Mouse (Mus musculus) hindbrain, embryonic 14.5 days (tissue): ENCODE data around the gene Cfap65. TPM values are rescaled to one million over a fixed set of nuclear protein-coding genes. Genes with fewer than 3 reads are reported as not detected.
A peak's percentile ranks its signal among the peaks of the same experiment; 100 is the strongest.

Source experiments
- ATAC-seq: fragments of 200-750 bp; cut with Nextera tagmentation; 2 replicates; pipeline ENCODE4 v1.8.0; 2017; ENCODE audit warnings: moderate number of reproducible peaks, mild to moderate bottlenecking, moderate TSS enrichment, moderate library complexity; ENCODE audit not compliant: low FRiP score
- DNase-seq: peaks from one replicate; pipeline ENCODE4 v3.0.0-alpha.2; 2015; ENCODE audit warnings: low spot score
- H3K27ac ChIP-seq: fragments of 300-500 bp; sonication (generic); 2 replicates; pipeline ENCODE4 v1.5.1; 2014; ENCODE audit warnings: mild to moderate bottlenecking, moderate library complexity
- H3K27me3 ChIP-seq: fragments of 300-500 bp; sonication (generic); 2 replicates; pipeline ENCODE4 v1.6.1; 2014; ENCODE audit warnings: mild to moderate bottlenecking, low read length, mixed read lengths; ENCODE audit not compliant: control insufficient read depth, insufficient read depth
- H3K36me3 ChIP-seq: fragments of 300-500 bp; sonication (generic); replicated peaks from 2 replicates; pipeline ENCODE4 v1.6.1; 2014; ENCODE audit not compliant: control insufficient read depth, insufficient read depth
- H3K4me1 ChIP-seq: fragments of 300-500 bp; sonication (generic); replicated peaks from 2 replicates; pipeline ENCODE4 v1.6.1; 2014; ENCODE audit warnings: antibody characterized with exemption, low read length, mixed read lengths; ENCODE audit not compliant: control insufficient read depth, insufficient read depth
- H3K4me2 ChIP-seq: fragments of 300-500 bp; sonication (generic); replicated peaks from 2 replicates; pipeline ENCODE4 v1.6.1; 2014; ENCODE audit warnings: mild to moderate bottlenecking, moderate library complexity
- H3K4me3 ChIP-seq: fragments of 300-500 bp; sonication (generic); replicated peaks from 2 replicates; pipeline ENCODE4 v1.5.1; 2014; ENCODE audit warnings: mild to moderate bottlenecking, low read length
- H3K9ac ChIP-seq: fragments of 300-500 bp; sonication (generic); 2 replicates; pipeline ENCODE4 v1.6.1; 2014
- H3K9me3 ChIP-seq: fragments of 300-500 bp; sonication (generic); 2 replicates; pipeline ENCODE4 v1.6.1; 2016; ENCODE audit warnings: low read length; ENCODE audit not compliant: control insufficient read depth
- WGBS: fragments of 180-500 bp; shearing (Covaris S2); extraction: QIAGEN DNeasy Blood & Tissue Kit; methylation state at CpG from one replicate; pipeline ENCODE4 v1.1.7; 2014; 5-methylcytosine and 5-hydroxymethylcytosine counted together
- polyA plus RNA-seq: library from polyadenylated mRNA; unstranded; fragments of >200 nt; fragmentation: Nextera tagmentation; extraction: Ambion mirVana; gene quantifications from 2 replicates; pipeline ENCODE4 v1.2.1, GENCODE M21; 2014

Gene Cfap65
- polyA plus RNA-seq, 1 experiment from 2014 or later = 1.2 TPM

DNA sequence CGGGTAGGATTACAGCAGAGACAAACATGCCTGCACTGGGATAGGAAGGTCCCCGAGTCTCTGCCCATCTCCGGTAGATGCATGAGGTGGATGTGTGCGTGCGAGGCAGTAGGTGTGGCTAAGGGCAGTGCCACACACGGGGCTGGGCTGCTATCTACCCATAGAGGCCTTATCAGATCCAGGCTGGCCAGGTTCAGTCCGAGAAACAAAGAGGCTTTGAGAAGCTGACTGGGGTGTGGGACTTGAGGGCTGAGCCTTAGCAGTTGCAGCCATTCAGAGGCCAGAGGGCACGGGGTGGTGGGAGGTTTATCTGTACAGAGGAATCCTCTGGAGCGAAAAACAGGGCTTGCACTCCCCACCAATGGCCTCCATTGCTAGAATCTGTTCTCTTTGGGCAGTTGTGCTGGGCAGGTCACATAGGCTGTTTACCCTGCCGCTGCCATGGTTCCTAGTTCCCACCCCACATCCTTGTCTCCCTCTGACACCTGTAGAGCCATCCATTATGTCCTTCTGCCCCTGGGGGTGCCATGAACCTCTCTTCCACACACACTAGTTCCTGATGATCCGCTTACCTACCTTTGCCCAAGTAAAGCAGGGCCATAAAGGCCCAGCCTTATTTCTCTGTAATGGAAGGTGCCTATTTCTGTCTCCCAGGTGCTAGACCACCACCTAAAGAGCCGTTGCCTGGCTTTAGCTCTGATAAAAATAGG, 6.4 kb upstream of the Cfap65 start:
- H3K4me3 ChIP-seq = no peak overlapping the region
- H3K9me3 ChIP-seq = no peaks in the 10 kb centered on the region
- H3K4me2 ChIP-seq = no peak overlapping the region
- H3K4me1 ChIP-seq = no peaks in the 10 kb centered on the region
- H3K27ac ChIP-seq = no peak overlapping the region
- ATAC-seq (no peak), DNase-seq (no peak)
- peaks cover 45% of the 10 kb centered on the region for H3K27me3 ChIP-seq
- no peak overlapping the region for H3K9ac ChIP-seq
- 60% methylated on average over 12 of the region's 12 CpGs for WGBS
- no peaks in the 10 kb centered on the region for H3K36me3 ChIP-seq

DNA sequence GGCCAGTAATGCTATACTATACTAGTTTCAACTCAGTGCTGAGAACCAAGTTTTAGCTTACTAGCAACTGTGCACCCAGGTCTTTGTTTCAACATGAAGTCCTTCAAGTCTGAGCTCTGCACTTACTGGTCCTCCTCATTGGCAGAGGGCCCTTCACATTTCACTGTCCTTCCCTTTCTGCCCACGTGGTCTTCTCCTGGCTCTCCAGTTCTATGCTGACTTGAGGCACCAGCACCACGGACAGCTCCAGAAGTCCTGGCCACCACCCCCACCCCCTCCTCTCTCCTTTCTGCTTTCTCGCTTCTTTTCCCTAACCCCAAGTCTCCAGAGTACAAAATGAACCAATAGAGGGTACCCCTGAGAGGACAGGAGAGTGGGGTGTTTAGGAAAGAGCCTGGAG, 4.4 kb upstream of the Cfap65 start:
- DNase-seq (no peak), ATAC-seq (no peak)
- Histone ChIP-seq H3K9ac (no peak overlapping the region), H3K4me1 (no peaks in the 10 kb centered on the region), H3K27me3 (peaks cover 26% of the 10 kb centered on the region), H3K4me3 (no peak overlapping the region), H3K4me2 (no peak overlapping the region), H3K27ac (no peak overlapping the region), H3K36me3 (no peaks in the 10 kb centered on the region), H3K9me3 (no peaks in the 10 kb centered on the region)
- WGBS = 2% methylated on average over 3 of the region's 3 CpGs

DNA sequence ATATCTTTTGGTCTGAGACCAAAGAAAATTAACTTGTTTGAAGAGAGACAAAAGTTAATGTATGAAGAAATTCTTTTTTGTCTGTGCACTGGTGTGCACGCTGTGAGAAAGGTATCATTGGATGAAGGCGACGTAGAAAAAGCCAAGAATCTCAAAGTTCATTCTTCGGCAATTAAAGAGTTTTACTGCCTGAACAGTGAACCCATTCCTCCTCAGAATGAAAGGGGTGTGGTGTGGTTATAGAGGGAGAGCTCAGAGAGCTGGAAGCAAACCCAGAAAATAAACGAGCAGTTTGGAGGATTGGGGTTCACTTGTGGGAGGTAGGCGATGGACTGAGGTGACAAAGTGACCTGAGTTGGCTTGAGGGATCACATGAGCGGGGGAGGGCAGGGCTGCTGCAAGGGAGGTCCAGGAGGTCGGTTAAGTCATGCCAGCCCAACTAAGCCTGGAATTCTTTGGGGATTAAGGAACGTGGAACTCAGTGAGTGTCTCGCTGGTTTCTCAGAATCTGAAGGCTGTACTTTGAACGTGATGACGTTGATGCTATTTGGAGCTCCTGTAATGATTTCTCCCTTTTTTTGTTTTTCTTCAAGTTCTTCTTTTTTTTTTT, 927 bp upstream of the Cfap65 start:
- Histone ChIP-seq H3K27ac (no peak overlapping the region), H3K27me3 (peaks cover 39% of the 10 kb centered on the region), H3K4me1 (no peaks in the 10 kb centered on the region), H3K4me3 (no peak overlapping the region), H3K4me2 (no peak overlapping the region), H3K9ac (no peak overlapping the region), H3K9me3 (no peaks in the 10 kb centered on the region), H3K36me3 (no peaks in the 10 kb centered on the region)
- ATAC-seq (no peak), DNase-seq (no peak)
- WGBS = 53% methylated on average over 12 of the region's 12 CpGs

DNA sequence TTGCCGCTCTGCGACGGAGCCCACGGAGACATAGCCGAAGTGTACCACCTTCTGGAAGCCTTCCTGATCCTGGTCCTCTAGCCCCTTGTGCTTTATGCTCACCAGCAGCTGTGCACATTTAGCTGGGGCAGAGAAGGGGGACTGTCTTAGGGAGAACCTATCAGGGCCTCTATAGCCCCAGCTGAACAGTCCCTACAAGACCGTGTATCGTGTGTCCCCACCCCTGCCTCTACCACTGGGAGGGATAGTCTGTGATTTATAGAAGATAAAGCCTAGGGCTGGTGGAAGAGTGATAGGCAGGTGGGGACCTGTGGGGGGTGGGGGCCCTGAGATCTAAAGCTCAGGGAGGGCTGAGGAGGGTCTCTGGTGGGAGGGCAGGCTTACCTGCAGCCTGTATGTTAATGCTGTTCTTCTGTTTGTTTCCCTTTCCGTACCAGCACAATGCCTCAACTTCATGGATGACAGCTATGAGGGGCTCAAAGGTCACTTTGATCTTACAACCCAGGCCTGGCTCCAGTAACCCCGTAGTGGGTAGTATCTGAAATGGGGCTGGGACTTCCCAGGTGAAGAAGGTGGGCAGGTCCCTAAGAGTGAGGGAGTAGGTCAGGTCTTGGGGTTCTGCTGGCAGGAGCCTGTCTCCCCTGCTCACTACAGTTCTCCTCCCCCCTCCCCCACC, 7.6 kb downstream of the Cfap65 start:
- Histone ChIP-seq H3K27me3 (peaks cover 11% of the 10 kb centered on the region), H3K36me3 (no peaks in the 10 kb centered on the region), H3K9ac (no peak overlapping the region), H3K4me1 (no peaks in the 10 kb centered on the region), H3K27ac (no peak overlapping the region), H3K9me3 (no peaks in the 10 kb centered on the region), H3K4me2 (no peak overlapping the region), H3K4me3 (no peak overlapping the region)
- DNase-seq (no peak), ATAC-seq (no peak)
- WGBS = 86% methylated on average over 9 of the region's 9 CpGs

DNA sequence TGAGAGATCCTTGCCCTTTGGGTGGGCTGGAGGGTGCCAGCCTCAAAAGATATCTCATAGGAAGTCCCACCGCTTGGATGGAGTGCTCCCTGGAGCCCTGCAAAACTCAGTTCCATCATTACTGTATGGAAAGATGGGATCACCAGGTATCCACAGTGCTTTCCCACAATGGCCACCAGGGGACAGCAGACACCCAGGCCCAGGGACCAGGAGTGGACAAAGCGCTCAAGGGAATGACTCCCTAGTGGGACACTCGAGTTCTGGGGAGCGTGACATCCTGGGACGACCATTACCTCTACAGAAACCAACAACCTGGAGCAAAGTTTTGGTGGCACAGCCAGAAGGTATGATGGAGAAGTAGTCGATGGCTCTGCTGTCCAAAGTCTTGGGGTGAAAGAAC, 8.7 kb downstream of the Cfap65 start:
- no peaks in the 10 kb centered on the region for H3K36me3 ChIP-seq
- DNase-seq (peak; percentile 52), ATAC-seq (no peak)
- no peak overlapping the region for H3K4me3 ChIP-seq
- H3K4me1 ChIP-seq = no peaks in the 10 kb centered on the region
- WGBS = 36% methylated on average over 6 of the region's 6 CpGs
- H3K9ac ChIP-seq = no peak overlapping the region
- H3K4me2 ChIP-seq = no peak overlapping the region
- H3K9me3 ChIP-seq = no peaks in the 10 kb centered on the region
- H3K27me3 ChIP-seq = peaks cover 7% of the 10 kb centered on the region; the same call in 1 of the 2 replicates
- no peak overlapping the region for H3K27ac ChIP-seq

DNA sequence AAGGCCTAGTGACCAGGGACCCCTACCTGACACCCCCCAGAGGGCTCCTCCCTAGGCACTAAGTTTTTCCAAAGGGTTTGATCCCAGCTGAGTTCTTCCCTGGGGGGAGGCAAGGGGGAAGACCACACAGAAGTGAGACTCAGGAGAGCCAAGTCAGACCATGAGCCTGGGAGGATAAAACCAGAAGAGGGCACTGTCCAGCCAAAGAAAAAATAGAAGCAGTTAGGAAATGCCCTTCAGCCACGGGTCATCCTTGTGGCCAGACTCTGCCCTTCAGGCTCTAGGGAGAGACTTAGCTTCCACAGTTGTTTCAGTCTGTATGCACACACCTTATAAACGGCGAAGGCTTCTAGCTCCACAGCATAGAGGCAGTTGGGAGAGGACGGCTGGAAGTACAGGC, 10.9 kb downstream of the Cfap65 start:
- DNase-seq (no peak), ATAC-seq (no peak)
- Histone ChIP-seq H3K9ac (no peak overlapping the region), H3K4me3 (no peak overlapping the region), H3K4me2 (no peak overlapping the region), H3K36me3 (no peaks in the 10 kb centered on the region), H3K27ac (no peak overlapping the region), H3K4me1 (no peaks in the 10 kb centered on the region), H3K27me3 (peaks cover 3% of the 10 kb centered on the region; the same call in 1 of the 2 replicates), H3K9me3 (no peaks in the 10 kb centered on the region)
- 69% methylated on average over 4 of the region's 4 CpGs for WGBS

DNA sequence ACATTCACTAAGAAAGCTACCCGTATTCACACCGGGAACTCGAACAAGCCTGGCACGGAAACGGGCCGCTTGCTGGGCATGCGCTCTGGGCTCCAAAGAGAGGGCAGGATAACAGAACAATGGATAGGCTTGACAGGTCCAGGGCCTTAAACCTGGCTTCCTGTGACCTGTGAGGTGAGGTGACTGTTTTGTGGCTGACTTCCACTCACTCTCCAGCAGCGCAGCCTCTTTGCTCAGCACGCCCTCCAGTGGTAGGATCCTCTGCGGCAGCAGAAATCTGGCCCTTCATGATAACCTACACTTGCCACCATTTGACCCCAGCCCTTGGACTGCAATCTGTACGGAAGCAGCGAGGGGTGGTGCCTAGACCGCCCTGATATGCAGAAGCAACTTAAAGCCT, 19.7 kb downstream of the Cfap65 start:
- no peak overlapping the region for H3K9ac ChIP-seq
- no peaks in the 10 kb centered on the region for H3K9me3 ChIP-seq
- no peak overlapping the region for H3K4me3 ChIP-seq
- H3K27ac ChIP-seq = no peak overlapping the region
- DNase-seq (peak; percentile 28), ATAC-seq (no peak)
- H3K36me3 ChIP-seq = no peaks in the 10 kb centered on the region
- 0 out of 2 replicates have a peak overlapping the region, but pooled peaks have one; percentile 10 for H3K4me2 ChIP-seq
- peaks cover 8% of the 10 kb centered on the region; the same call in 1 of the 2 replicates for H3K27me3 ChIP-seq
- no peaks in the 10 kb centered on the region for H3K4me1 ChIP-seq
- WGBS = 30% methylated on average over 13 of the region's 13 CpGs

DNA sequence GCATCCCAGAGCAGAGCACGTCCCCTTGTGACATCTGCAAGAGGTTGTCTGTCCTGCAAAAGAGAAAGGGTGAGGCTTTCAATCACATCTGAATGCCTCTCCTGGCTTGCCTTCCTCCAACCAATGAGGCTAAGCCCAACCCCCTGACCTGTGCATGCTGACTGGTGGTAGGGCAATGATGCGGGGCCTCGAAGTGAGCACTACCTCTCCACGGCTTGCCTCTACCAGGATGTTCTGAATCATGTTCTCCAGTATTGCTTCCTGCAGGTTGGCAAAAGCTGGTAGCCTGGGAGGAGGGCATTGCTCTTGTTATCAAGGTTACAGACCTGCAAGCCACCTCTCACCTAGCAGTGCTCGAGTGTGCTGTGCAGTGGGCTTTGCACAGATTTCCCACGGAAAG, 33.2 kb downstream of the Cfap65 start:
- peaks cover 14% of the 10 kb centered on the region for H3K4me1 ChIP-seq

DNA sequence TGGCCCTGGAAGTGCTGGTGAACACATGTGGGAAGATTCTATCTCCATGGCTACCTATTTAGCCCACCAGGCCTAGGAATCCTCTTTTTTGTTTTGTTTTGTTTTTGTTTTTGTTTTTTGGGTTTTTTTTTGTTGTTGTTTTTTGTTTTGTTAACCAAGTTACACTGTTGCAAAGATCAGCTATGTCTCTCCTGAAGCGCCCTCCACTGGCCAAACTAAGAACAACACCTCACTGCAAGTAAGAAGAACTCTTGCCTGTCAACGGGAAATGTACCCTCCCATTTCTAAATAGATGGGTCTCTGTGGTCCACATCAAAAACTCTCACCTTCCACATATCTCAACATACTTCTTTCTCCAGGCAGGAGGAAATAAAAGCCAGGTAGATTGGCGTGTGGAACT, 33.7 kb downstream of the Cfap65 start:
- Histone ChIP-seq H3K27me3 (peaks cover 70% of the 10 kb centered on the region), H3K9ac (no peak overlapping the region), H3K4me3 (no peak overlapping the region), H3K9me3 (no peaks in the 10 kb centered on the region), H3K4me1 (peaks cover 14% of the 10 kb centered on the region), H3K27ac (no peak overlapping the region), H3K4me2 (no peak overlapping the region), H3K36me3 (no peaks in the 10 kb centered on the region)
- ATAC-seq = no peak
- peak; percentile 72 for DNase-seq
- 9% methylated on average over 3 of the region's 3 CpGs for WGBS

More for the DNA sequence above, 33.2 kb downstream of the Cfap65 start:
- 22% methylated on average over 6 of the region's 6 CpGs for WGBS
- DNase-seq (no peak), ATAC-seq (no peak)
- no peak overlapping the region for H3K27ac ChIP-seq
- peaks cover 65% of the 10 kb centered on the region for H3K27me3 ChIP-seq
- H3K9me3 ChIP-seq = no peaks in the 10 kb centered on the region
- H3K4me3 ChIP-seq = no peak overlapping the region
- H3K4me2 ChIP-seq = no peak overlapping the region
- no peaks in the 10 kb centered on the region for H3K36me3 ChIP-seq
- H3K9ac ChIP-seq = no peak overlapping the region
